In the genomic region with DNA sequence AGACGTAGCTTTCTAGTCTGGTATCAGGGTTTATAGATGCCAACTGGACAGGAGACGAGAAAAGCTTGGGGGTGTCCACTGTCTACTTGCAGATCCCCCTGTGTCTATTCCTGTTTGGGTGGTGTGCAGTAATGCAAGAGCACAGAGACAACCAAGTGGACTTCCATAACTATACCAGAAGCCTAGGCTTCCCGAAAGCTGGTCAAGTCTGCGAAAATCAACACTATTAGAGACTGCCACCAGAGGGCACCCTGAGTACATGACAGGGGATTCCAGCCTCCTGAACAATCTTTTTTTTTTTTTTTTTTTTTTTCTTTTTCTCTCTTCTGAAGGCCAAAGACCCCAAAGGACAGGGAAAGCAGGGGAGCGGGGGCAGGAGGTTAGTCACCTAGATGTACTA, we compare ENCODE assay signal across 9 mouse cellular contexts. TPM values are rescaled to one million over a fixed set of nuclear protein-coding genes. Genes with fewer than 3 reads are reported as not detected.
A peak's percentile ranks its signal among the peaks of the same experiment; 100 is the strongest.
DNase-seq lines count a peak whose midpoint lies in the region; ATAC-seq and TF ChIP-seq lines count a peak whose summit lies in the region.
"Had no signal": no experiment of that assay in that cellular context is flagged by ENCODE, and none has a peak within 500 bp of the region (broad histone marks: within the 10 kb centered on the region; RNA-seq: fewer than 3 reads in every experiment).

No protein-coding gene starts in this region.

- no peak for TF ChIP-seq POLR2A in lung, adult 2 months (IDR thresholded peaks at IDR 0.05; ENCODE audit: borderline replicate concordance, extremely low read depth, low read depth, low read length)

- H3K27me3 ChIP-seq in Patski: peaks cover 18% of the 10 kb centered on the region

- no peak for DNase-seq in Patski (ENCODE audit: low read depth, low spot score)
- DNase-seq in cerebellum, adult 9-10 months: peak; percentile 77
- peak; percentile 18 to 30 for DNase-seq in gastrocnemius, adult 8-10 months (ENCODE audit: low spot score in 2 of 2)
- peak; percentile 78 to 92 for DNase-seq in kidney, postnatal 36 days
- DNase-seq in lung, adult 2 months: peak; percentile 76
- DNase-seq in right cerebral cortex, postnatal 25 days: peak; percentile 72
- DNase-seq in urinary bladder, postnatal 36 days (ENCODE audit: low spot score in 2 of 2): peak; percentile 70 to 72

- ATAC-seq in CD4-positive, CD25-positive, alpha-beta regulatory T cell, adult 4 months: peak; percentile 67
- ATAC-seq in Patski: no peak

- POLR2A ChIA-PET in Patski (lab: Charles Lee): no interaction called here

- CTCF ChIA-PET in Patski (lab: Charles Lee): interaction anchor here (0.7 to 2.6 kb wide), 9 partner anchors 14 to 1581 kb away, joined by 3 to 14 read pairs (median 4); no protein-coding TSS in a partner anchor

- no peak overlapping the region for H3K4me3 ChIP-seq in lung, adult 2 months (replicated peaks; ENCODE audit: extremely low read depth, low read depth, low read length)
- H3K4me3 ChIP-seq: limb, embryonic 15.5 days had no signal

- in situ Hi-C loops in Patski (cut with MboI; ENCODE audit: low pct_unique_long_range_greater_than_20kb): loop anchor here (5.0 kb wide), 1 partner anchor 79 kb away; no protein-coding TSS in a partner anchor

- WGBS in lung, adult 2 months: 15% methylated on average over 5 of the region's 5 CpGs

- TF ChIP-seq CTCF in Patski (IDR thresholded peaks at IDR 0.05): peak; percentile 68
- peak; percentile 57 for TF ChIP-seq CTCF in lung, adult 2 months (IDR thresholded peaks at IDR 0.05; ENCODE audit: insufficient read depth, low read length)

- H3K4me1 ChIP-seq in lung, adult 2 months (ENCODE audit: control insufficient read depth, insufficient read depth, low read length): no peaks in the 10 kb centered on the region

RNA-seq across cellular contexts. Expression of gene 6430628N08Rik, which starts 12.4 kb away (rescaled TPM):
- not detected for polyA plus RNA-seq in CD4-positive, CD25-positive, alpha-beta regulatory T cell, adult 4 months (2017; shearing (Covaris generic))
- polyA plus RNA-seq in Patski (2021): not detected
- total RNA-seq in gastrocnemius, adult 8-10 months (2022): not detected
- not detected in 2 replicates for polyA plus RNA-seq in lung, adult 2 months (2012; rRNA removed)
- polyA plus RNA-seq: limb, embryonic 15.5 days had no signal

RNA-seq across cellular contexts. Expression of gene Kncn, which starts 18.6 kb away (rescaled TPM):
- polyA plus RNA-seq in CD4-positive, CD25-positive, alpha-beta regulatory T cell, adult 4 months (2017; shearing (Covaris generic)): not detected
- not detected for polyA plus RNA-seq in Patski (2021)
- total RNA-seq in gastrocnemius, adult 8-10 months (2022): not detected
- not detected in 2 replicates for polyA plus RNA-seq in lung, adult 2 months (2012; rRNA removed)
- polyA plus RNA-seq: limb, embryonic 15.5 days had no signal

RNA-seq across cellular contexts. Expression of gene Dmbx1, which starts 36.9 kb away (rescaled TPM):
- polyA plus RNA-seq in CD4-positive, CD25-positive, alpha-beta regulatory T cell, adult 4 months (2017; shearing (Covaris generic)): not detected
- polyA plus RNA-seq in Patski (2021): not detected
- total RNA-seq in gastrocnemius, adult 8-10 months (2022): not detected
- not detected in 2 replicates for polyA plus RNA-seq in lung, adult 2 months (2012; rRNA removed)
